Mouse (Mus musculus) embryonic fibroblast, embryonic 13.5 days (primary cell): ENCODE data around the gene Mms19. TPM values are rescaled to one million over a fixed set of nuclear protein-coding genes. Genes with fewer than 3 reads are reported as not detected.

Experiments used
- H3K27ac ChIP-seq: 2 replicates; pipeline ENCODE4 v1.5.1; 2012; ENCODE audit warnings: low read length, control low read depth, inconsistent platforms; ENCODE audit not compliant: insufficient read depth
- H3K4me1 ChIP-seq: 2 replicates; pipeline ENCODE4 v1.6.1; 2011; ENCODE audit warnings: low read length; ENCODE audit not compliant: control insufficient read depth, insufficient read depth
- H3K4me3 ChIP-seq: 2 replicates; pipeline ENCODE4 v1.5.1; 2011; ENCODE audit warnings: mild to moderate bottlenecking, control low read depth, low read length; ENCODE audit not compliant: insufficient read depth
- CTCF ChIP-seq: IDR thresholded peaks from 2 replicates; pipeline ENCODE4 v1.5.1; 2011; ENCODE audit warnings: mild to moderate bottlenecking, control low read depth, low read length, moderate library complexity, borderline replicate concordance; ENCODE audit not compliant: insufficient read depth
- POLR2A ChIP-seq: IDR thresholded peaks from 2 replicates; pipeline ENCODE4 v1.6.1; 2011; ENCODE audit warnings: low read depth, mild to moderate bottlenecking, control low read depth, low read length, moderate library complexity
- polyA plus RNA-seq: library from polyadenylated mRNA; stranded (reverse); fragments of >200 nt; gene quantifications from 2 replicates; pipeline ENCODE4 v1.2.4, GENCODE M21; 2011; ENCODE audit warnings: low read depth; ENCODE audit not compliant: missing spikeins, insufficient read length

Mms19 gene
- polyA plus RNA-seq, 1 experiment: 53.2 TPM

DNA sequence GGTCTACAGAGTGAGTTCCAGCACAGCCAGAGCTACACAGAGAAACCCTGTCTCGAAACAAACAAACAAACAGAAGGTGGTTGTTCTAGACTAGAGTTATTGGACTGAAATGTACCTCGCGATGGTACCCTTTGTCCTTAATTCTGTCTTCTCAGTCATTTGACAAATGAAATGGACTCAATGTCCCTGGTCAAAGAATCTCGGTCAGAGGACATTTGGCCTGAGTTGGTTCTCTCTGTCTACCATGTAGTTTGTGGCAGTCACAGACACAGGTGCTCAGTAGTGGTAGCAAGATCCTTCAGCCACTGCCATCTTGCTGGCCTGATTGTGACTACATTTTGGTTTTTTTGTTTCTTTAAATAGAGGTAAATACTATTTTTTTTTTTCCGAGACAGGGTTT, 5.0 kb upstream of the Mms19 start:
- no peak overlapping the region for H3K4me3 ChIP-seq
- H3K4me1 ChIP-seq: peaks cover 4% of the 10 kb centered on the region; the same call in 1 of the 2 replicates
- no peak overlapping the region for H3K27ac ChIP-seq
- no peak for TF ChIP-seq POLR2A
- no peak for TF ChIP-seq CTCF

DNA sequence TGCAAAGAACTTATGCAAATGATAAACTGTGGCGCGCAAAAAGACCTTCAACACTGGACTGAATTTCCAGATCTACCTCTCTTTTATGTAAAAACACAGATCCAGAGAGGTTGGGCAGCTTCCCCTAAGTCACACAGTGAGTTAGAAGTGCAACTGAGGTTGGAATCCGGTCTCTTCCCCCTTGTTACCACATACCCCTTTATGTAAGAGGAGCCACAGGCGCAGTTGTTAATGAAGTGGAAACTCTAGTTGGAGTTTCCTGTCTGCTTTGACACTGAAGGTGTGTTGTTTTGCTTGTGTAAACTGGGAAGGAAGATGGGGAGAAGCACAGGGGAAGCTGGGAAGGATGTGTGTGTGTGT, 1.8 kb upstream of the Mms19 start:
- peaks cover 4% of the 10 kb centered on the region; the same call in 1 of the 2 replicates for H3K4me1 ChIP-seq
- peak overlapping the region; percentile 64 for H3K27ac ChIP-seq
- peak overlapping the region; percentile 84 for H3K4me3 ChIP-seq
- TF ChIP-seq CTCF: no peak
- TF ChIP-seq POLR2A: no peak

DNA sequence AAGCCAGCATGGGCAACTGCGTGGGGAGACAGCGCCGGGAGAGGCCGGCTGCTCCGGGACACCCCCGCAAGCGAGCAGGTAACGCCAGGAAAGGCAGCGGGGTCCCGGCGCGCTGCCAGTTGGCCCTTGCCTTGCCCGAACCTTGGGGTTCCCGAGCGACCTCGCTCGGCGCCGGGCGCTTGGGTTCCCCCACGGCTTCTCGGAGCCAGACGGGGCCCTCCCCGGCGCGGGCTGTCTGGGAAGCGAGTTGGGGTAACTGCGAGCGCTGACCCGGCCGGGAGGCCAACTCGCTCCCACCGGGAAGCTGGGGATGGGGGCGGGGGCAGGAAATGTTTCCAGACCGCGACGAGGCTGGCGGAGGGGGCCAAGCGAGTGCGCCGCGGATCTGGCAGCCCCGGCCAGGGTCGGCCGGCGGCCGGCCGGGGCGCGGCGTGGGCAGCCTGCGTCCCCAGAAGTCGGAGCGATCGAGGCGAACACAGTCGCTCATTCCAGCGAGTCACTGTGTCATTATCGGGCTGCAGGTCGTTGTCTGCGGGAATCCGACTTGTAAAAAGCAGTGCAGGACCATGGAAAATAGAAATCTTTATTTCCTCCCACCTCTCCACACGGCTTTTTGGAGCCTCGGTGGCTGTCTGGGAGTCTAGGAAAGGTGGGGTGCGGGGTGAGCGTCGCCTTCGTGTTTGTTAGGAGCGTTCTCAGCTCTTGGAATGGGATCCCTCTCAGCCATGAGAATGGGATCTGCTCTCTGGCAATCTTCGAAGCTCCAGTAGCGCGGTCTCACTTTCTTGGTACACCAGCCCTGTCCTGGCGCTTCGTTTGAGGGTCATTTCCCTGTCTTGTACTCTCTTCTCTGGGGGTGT, 1.2 kb upstream of the Mms19 start:
- H3K27ac ChIP-seq: peak overlapping the region; percentile 64
- TF ChIP-seq CTCF: no peak
- no peak for TF ChIP-seq POLR2A
- H3K4me1 ChIP-seq: peaks cover 2% of the 10 kb centered on the region; the same call in 1 of the 2 replicates
- peak overlapping the region; percentile 84 for H3K4me3 ChIP-seq

DNA sequence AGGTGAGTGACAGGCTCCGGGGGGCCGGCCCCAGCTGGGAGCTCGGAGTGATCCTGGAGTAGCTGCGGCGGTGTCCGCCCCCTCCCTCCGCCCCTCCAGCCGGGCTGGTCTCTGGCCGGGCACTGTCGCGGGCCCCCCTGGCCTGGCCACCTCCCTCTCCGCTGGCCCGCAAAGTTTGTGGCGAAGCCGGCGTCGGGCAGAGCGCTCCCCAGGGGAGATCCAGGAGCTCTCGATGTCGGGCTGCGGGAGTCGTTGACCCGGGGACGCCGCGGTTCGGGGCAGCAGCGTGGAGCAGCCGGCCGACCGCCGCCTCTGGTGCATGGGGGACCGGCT, 604 bp upstream of the Mms19 start, which contains the start of gene Ubtd1:
Gene Ubtd1 (plus strand): TSS at position 169 of the 333 bp plus-strand sequence.
- Histone ChIP-seq H3K4me3 (peak within 1 kb of the TSS; percentile 84), H3K27ac (peak within 1 kb of the TSS; percentile 78), H3K4me1 (peaks cover 2% of the 10 kb centered on the region; the same call in 1 of the 2 replicates)
- peak; percentile 76 for TF ChIP-seq POLR2A
- no peak for TF ChIP-seq CTCF

DNA sequence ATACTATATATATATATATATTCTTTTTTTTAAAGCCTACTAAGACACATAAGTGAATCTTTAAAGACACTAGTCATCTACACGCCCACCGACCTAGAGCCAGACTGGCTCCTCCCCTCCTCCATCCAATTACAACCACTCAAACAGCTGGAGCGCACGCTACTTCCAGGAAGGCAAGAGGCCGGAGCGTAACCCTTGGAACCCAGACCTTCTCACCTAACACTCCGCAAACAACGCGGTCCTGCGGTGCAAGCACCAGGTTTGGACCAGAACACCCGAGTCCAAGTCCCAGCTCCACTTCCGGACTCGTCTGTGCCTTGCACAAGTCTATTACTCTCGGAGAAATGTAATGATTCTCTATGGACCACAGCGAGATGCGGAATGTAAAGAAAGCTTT, 537 bp downstream of the Mms19 start:
- peak overlapping the region; percentile 78 for H3K27ac ChIP-seq
- peaks cover 2% of the 10 kb centered on the region; the same call in 1 of the 2 replicates for H3K4me1 ChIP-seq
- TF ChIP-seq POLR2A (peak; percentile 42; the same call in 1 of the 2 replicates), CTCF (no peak)
- peak overlapping the region; percentile 78 for H3K4me3 ChIP-seq

DNA sequence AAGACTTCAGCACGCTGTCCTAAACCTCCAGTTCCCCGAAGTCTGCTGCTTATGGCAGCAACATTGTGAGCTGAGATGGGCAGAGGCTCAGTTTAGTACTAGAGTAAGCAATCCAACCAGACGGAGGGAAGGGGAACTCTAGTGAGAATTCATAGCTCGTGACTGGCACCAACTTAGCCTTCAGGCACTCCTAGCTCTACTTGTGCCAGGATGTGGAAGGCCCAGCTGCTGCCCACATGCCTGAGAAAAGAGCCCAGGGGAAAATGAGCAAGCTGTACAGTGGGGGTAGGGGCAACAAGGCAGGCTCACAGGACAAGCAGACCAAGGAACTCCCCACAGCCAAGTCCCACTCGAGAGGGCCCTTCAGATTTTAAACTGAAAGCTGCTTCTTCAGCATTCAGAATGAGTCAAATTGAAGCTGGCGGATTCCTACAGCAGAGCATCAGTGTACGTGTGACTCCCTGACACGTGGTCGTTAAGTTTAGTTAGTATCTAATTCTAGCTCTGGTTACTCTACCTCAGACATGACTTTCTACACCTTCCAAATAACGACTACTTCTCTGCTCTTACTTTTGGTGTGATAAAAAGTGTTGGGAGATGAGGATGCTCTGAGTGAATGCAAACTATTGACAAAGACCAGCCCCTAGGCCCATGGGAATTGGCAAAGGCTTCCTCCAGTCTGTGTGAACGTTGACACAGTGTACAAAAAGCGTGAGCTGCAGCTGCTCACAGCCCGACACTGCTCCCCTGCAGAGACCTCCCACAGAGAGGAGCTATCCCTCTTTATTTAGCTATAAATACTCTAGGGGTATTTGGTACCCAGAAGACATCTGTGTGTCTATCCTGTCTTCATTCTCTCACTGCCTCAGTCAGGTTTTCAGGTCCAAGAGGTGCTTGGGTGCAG, 6.8 kb downstream of the Mms19 start:
- H3K4me3 ChIP-seq: no peak overlapping the region
- no peak for TF ChIP-seq CTCF
- H3K27ac ChIP-seq: no peak overlapping the region

DNA sequence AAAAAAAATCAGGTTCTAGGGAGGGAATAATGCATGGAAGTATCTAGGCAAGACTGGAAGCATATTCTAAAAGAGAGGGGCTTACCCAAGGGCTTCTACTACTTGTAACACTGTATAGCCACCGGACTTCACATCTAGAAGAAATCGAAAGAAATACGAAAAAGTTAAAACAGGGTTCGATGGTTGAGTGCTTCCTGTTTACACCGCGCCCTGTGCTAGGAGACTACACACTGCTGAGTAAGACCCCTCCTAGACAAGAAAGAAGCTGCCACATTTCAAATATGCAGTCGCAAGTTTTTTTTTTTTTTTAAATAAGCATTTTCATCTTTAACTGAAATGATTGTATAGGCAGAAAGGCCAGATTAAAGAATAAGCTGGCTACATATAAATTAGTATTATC, 11.3 kb downstream of the Mms19 start:
- Histone ChIP-seq H3K4me3 (no peak overlapping the region), H3K27ac (no peak overlapping the region), H3K4me1 (no peaks in the 10 kb centered on the region; the same call in 1 of the 2 replicates)
- TF ChIP-seq CTCF: no peak
- no peak for TF ChIP-seq POLR2A

More for the DNA sequence above, 6.8 kb downstream of the Mms19 start:
- peaks cover 2% of the 10 kb centered on the region; the same call in 1 of the 2 replicates for H3K4me1 ChIP-seq

DNA sequence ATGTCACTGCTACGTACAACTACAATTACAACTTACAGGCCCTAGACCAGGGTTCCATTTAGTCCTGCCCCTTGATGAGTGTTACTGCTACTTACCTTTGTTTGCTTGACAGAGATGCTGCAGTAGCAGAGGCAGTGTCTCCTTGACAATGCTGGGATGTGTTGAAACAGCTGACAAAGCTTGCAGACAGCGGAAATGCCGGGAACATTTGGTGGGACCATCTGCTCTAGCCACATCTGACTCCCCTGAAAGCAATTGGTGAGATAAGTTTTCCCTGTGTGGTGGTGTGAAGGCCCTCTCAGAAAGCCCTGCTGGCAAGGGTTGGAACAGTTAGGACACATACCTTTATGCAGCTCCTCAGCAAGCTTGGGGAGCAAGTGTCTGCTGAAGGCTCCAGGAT, 27.4 kb downstream of the Mms19 start:
- TF ChIP-seq CTCF (no peak), POLR2A (no peak)
- no peak overlapping the region for H3K27ac ChIP-seq
- no peaks in the 10 kb centered on the region for H3K4me1 ChIP-seq
- H3K4me3 ChIP-seq: no peak overlapping the region

DNA sequence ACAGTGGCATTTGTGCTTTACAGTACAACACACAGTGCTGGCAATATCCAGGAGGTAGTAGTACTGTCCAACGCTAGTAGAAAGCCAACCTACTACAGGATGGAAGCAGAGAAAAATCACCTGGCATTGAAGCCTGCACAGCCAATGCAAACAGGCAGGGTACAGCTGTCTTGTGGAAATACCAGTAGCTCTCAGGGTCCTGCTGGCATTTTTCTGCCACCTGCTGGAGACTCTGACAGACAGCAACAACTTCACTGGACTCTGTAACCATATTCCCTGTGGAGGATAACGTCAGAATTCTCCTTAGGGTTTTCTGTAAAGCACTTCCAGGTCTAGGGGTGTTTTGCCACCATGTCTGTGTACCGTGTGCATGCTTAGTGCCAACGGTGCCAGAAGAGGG, 28.7 kb downstream of the Mms19 start:
- no peaks in the 10 kb centered on the region for H3K4me1 ChIP-seq
- no peak overlapping the region for H3K27ac ChIP-seq
- H3K4me3 ChIP-seq: no peak overlapping the region
- TF ChIP-seq POLR2A (no peak), CTCF (no peak)

DNA sequence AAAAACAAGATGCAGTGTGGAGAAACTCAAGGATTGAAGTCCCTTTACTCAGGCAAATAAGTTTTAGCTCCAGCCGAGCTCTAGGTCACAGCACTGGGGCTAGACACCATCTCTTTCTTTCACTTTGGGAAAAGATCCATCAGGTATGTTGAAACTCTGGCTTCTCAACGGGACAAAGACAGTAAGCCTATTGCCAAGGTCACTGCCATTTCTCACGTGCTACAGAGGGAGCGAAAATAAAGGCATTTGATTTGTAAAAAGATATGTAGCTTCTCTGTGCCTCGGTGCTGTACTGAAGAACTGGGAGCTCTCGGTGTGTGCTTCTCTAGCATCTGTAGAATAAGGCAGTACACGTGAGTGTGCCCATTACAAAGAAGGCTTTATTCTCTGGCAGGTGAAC, 37.1 kb downstream of the Mms19 start:
- no peak for TF ChIP-seq CTCF
- TF ChIP-seq POLR2A: no peak
- H3K4me1 ChIP-seq: no peaks in the 10 kb centered on the region

More for the DNA sequence above, 37.1 kb downstream of the Mms19 start:
- H3K27ac ChIP-seq: no peak overlapping the region
- no peak overlapping the region for H3K4me3 ChIP-seq
